Mouse (Mus musculus) stomach, embryonic 14.5 days (tissue): ENCODE measurements around the gene St13. TPM values are rescaled to one million over a fixed set of nuclear protein-coding genes. Genes with fewer than 3 reads are reported as not detected.
A peak's percentile ranks its signal among the peaks of the same experiment; 100 is the strongest.
"Not testable (repeated sequence)": the region's sequence is repeated elsewhere in the genome, so short reads cannot be mapped to it uniquely, and the experiment has no call there.

ENCODE experiments used
- ATAC-seq: fragments of 200-750 bp; cut with Nextera tagmentation; 2 replicates; pipeline ENCODE4 v1.8.0; 2017; ENCODE audit warnings: low read depth, moderate TSS enrichment; ENCODE audit not compliant: insufficient number of reproducible peaks, insufficient read depth, low FRiP score
- H3K27ac ChIP-seq: fragments of 300-500 bp; sonication (generic); 2 replicates; pipeline ENCODE4 v1.5.1; 2014; ENCODE audit warnings: mild to moderate bottlenecking, low read length, moderate library complexity, mixed read lengths
- H3K27me3 ChIP-seq: fragments of 300-500 bp; sonication (generic); 2 replicates; pipeline ENCODE4 v1.6.1; 2014; ENCODE audit warnings: low read length, control low read depth, mixed read lengths; ENCODE audit not compliant: control insufficient read depth, insufficient read depth
- H3K36me3 ChIP-seq: fragments of 300-500 bp; sonication (generic); 2 replicates; pipeline ENCODE4 v1.6.1; 2014; ENCODE audit warnings: mild to moderate bottlenecking, control low read depth, low read length, moderate library complexity, mixed read lengths; ENCODE audit not compliant: control insufficient read depth, insufficient read depth
- H3K4me1 ChIP-seq: fragments of 300-500 bp; sonication (generic); 2 replicates; pipeline ENCODE4 v1.6.1; 2014; ENCODE audit warnings: low read length, control low read depth, mixed read lengths; ENCODE audit not compliant: control insufficient read depth, insufficient read depth
- H3K4me2 ChIP-seq: fragments of 300-500 bp; sonication (generic); replicated peaks from 2 replicates; pipeline ENCODE4 v1.6.1; 2014; ENCODE audit warnings: low read depth, low read length, control low read depth
- H3K4me3 ChIP-seq: fragments of 300-500 bp; sonication (generic); 2 replicates; pipeline ENCODE4 v1.5.1; 2014; ENCODE audit warnings: low read depth, low read length, control low read depth
- H3K9ac ChIP-seq: fragments of 300-500 bp; sonication (generic); replicated peaks from 2 replicates; pipeline ENCODE4 v1.6.1; 2014; ENCODE audit warnings: low read depth, mild to moderate bottlenecking, control low read depth, low read length, moderate library complexity, mixed read lengths
- H3K9me3 ChIP-seq: fragments of 300-500 bp; sonication (generic); 2 replicates; pipeline ENCODE4 v1.6.1; 2016; ENCODE audit warnings: low read depth, low read length, control low read depth; ENCODE audit not compliant: control insufficient read depth
- WGBS: fragments of 180-500 bp; shearing (Covaris S2); extraction: QIAGEN DNeasy Blood & Tissue Kit; methylation state at CpG from one replicate; pipeline ENCODE4 v1.1.7; 2014; 5-methylcytosine and 5-hydroxymethylcytosine counted together
- polyA plus RNA-seq: library from polyadenylated mRNA; unstranded; fragments of >200 nt; fragmentation: Nextera tagmentation; extraction: Ambion mirVana; gene quantifications from 2 replicates; pipeline ENCODE4 v1.2.1, GENCODE M21; 2014

The St13 gene
- polyA plus RNA-seq, 1 experiment from 2014 or later: 153 TPM

- H3K9me3 ChIP-seq: no peaks in the 10 kb centered on the region
- whole genome bisulfite sequencing: 20% methylated on average over 1 of the region's 1 CpGs
- 0 out of 2 replicates have a peak, but pooled peaks cover 5% of the 10 kb centered on the region for H3K4me1 ChIP-seq
- no peak overlapping the region for H3K4me3 ChIP-seq
- ATAC-seq: no peak
- H3K36me3 ChIP-seq: no peaks in the 10 kb centered on the region
- H3K4me2 ChIP-seq: no peak overlapping the region
- no peak overlapping the region for H3K9ac ChIP-seq
- no peaks in the 10 kb centered on the region for H3K27me3 ChIP-seq
- H3K27ac ChIP-seq: peak overlapping the region; percentile 86
Measured at GRCm38 (mm10) chr15:81421454-81421853, 21.6 kb upstream of the St13 start.

GRCm38 (mm10) chr15:81418065-81418464 is 18.2 kb upstream of the St13 start:
- 82% methylated on average over 4 of the region's 4 CpGs for WGBS
- no peaks in the 10 kb centered on the region for H3K27me3 ChIP-seq
- H3K4me1 ChIP-seq: 0 out of 2 replicates have a peak, but pooled peaks cover 5% of the 10 kb centered on the region
- H3K9me3 ChIP-seq: no peaks in the 10 kb centered on the region
- H3K9ac ChIP-seq: no peak overlapping the region
- no peak for ATAC-seq
- no peaks in the 10 kb centered on the region; the same call in 1 of the 2 replicates for H3K36me3 ChIP-seq
- no peak overlapping the region for H3K4me3 ChIP-seq
- H3K4me2 ChIP-seq: no peak overlapping the region
- H3K27ac ChIP-seq: no peak overlapping the region

- H3K27ac ChIP-seq, H3K9me3 ChIP-seq, H3K4me1 ChIP-seq, H3K27me3 ChIP-seq, H3K36me3 ChIP-seq: not testable (repeated sequence)
- WGBS: 4% methylated on average over 22 of the region's 22 CpGs
- Histone ChIP-seq H3K4me3 (peak overlapping the region; percentile 18), H3K9ac (0 out of 2 replicates have a peak overlapping the region, but pooled peaks have one; percentile 25), H3K4me2 (peak overlapping the region; percentile 41)
- ATAC-seq: peak; percentile 91
Measured at GRCm38 (mm10) chr15:81416763-81417310, 17.0 kb upstream of the St13 start.

GRCm38 (mm10) chr15:81408199-81408598 is 8.3 kb upstream of the St13 start, which contains the start of gene Dnajb7:
Dnajb7 (minus strand) TSS chr15:81408299.
- H3K36me3 ChIP-seq: no peaks in the 10 kb centered on the region
- ATAC-seq: no peak
- no peak within 1 kb of the TSS for H3K4me3 ChIP-seq
- H3K4me1 ChIP-seq: no peaks in the 10 kb centered on the region
- H3K9me3 ChIP-seq: no peaks in the 10 kb centered on the region
- no peaks in the 10 kb centered on the region for H3K27me3 ChIP-seq
- H3K9ac ChIP-seq: no peak within 1 kb of the TSS
- 96% methylated on average over 1 of the region's 1 CpGs for WGBS
- no peak within 1 kb of the TSS for H3K27ac ChIP-seq
- no peak within 1 kb of the TSS for H3K4me2 ChIP-seq

- Histone ChIP-seq H3K27me3 (no peaks in the 10 kb centered on the region), H3K4me2 (no peak overlapping the region), H3K36me3 (no peaks in the 10 kb centered on the region), H3K27ac (no peak overlapping the region), H3K9ac (no peak overlapping the region), H3K9me3 (no peaks in the 10 kb centered on the region), H3K4me3 (no peak overlapping the region), H3K4me1 (peaks cover 5% of the 10 kb centered on the region; the same call in 1 of the 2 replicates)
- 77% methylated on average over 3 of the region's 3 CpGs for WGBS
- ATAC-seq: no peak
Measured at GRCm38 (mm10) chr15:81405008-81405407, 5.1 kb upstream of the St13 start.

- Histone ChIP-seq H3K4me1 (peaks cover 8% of the 10 kb centered on the region), H3K4me3 (peak overlapping the region; percentile 98), H3K36me3 (no peaks in the 10 kb centered on the region), H3K4me2 (peak overlapping the region; percentile 74), H3K9ac (peak overlapping the region; percentile 89), H3K27ac (peak overlapping the region; percentile 94), H3K9me3 (no peaks in the 10 kb centered on the region), H3K27me3 (no peaks in the 10 kb centered on the region)
- WGBS: under 1% methylated on average over 21 of the region's 21 CpGs
- ATAC-seq: no peak; the same call in 1 of the 2 replicates
Measured at GRCm38 (mm10) chr15:81399297-81399637, 610 bp downstream of the St13 start.

- H3K4me2 ChIP-seq: peak overlapping the region; percentile 74
- no peak for ATAC-seq
- peaks cover 8% of the 10 kb centered on the region for H3K4me1 ChIP-seq
- no peak overlapping the region for H3K9ac ChIP-seq
- H3K27me3 ChIP-seq: no peaks in the 10 kb centered on the region
- H3K4me3 ChIP-seq: peak overlapping the region; percentile 98
- no peaks in the 10 kb centered on the region for H3K36me3 ChIP-seq
- H3K27ac ChIP-seq: no peak overlapping the region
- no peaks in the 10 kb centered on the region for H3K9me3 ChIP-seq
Measured at GRCm38 (mm10) chr15:81398189-81398588, 1.7 kb downstream of the St13 start.

GRCm38 (mm10) chr15:81394211-81394915 is 5.5 kb downstream of the St13 start:
- no peak overlapping the region for H3K4me2 ChIP-seq
- 84% methylated on average over 8 of the region's 8 CpGs for WGBS
- H3K27me3 ChIP-seq: no peaks in the 10 kb centered on the region
- H3K27ac ChIP-seq: no peak overlapping the region
- H3K4me3 ChIP-seq: no peak overlapping the region
- H3K36me3 ChIP-seq: peaks cover 30% of the 10 kb centered on the region
- H3K9me3 ChIP-seq: no peaks in the 10 kb centered on the region
- H3K9ac ChIP-seq: no peak overlapping the region
- no peak for ATAC-seq
- peaks cover 4% of the 10 kb centered on the region; the same call in 1 of the 2 replicates for H3K4me1 ChIP-seq
